Mouse (Mus musculus): Measurements from ENCODE around the gene Mad1l1.
"Not testable (repeated sequence)": the region's sequence is repeated elsewhere in the genome, so short reads cannot be mapped to it uniquely, and the experiment has no call there.

Mad1l1 gene

DNA sequence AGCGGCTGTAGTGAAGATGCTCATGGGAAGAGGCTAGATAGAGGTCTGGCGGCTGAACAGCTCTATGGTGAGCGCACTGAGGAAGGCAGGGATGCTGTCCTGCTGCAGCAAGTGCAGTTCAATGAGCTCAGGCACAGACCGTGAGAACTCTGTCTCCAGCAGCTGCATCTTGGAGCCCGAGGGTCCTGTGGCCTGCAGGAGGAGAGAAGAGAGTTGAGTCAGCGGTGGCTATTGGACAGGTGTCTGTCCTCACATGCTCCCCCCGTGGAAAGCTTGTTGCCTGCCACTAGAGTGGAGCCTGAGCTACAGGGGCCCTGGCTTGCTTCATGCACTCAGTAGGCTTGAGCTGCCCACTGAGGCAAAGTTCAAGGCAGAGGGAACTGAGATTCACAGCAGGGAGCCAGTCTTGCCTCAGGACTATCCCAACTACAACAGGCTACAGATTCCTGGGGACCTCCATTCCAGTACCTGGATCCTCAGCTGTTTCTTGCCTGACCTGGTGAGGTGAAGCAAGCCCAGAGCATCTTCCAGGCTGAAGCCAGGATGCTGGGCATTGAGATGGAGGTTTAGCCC lies 312.2 kb downstream of the Mad1l1 start:
- in situ Hi-C loops (cut with MboI), result no loop called here

DNA sequence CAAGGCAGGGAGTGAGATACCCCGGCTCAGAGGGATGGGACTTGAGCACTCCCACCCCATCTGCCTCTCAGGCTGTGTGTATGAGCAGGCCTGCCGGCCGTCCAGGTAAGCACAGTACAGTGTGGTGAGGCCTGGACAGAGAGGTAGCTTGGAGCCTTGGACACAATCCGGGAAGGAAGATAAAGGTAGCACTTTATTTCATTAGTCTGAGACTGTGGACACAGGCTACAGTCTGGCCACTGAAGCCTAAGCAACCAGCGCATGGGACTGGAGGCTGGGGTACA lies 312.9 kb downstream of the Mad1l1 start:
- in situ Hi-C loops (cut with MboI), result no loop called here

DNA sequence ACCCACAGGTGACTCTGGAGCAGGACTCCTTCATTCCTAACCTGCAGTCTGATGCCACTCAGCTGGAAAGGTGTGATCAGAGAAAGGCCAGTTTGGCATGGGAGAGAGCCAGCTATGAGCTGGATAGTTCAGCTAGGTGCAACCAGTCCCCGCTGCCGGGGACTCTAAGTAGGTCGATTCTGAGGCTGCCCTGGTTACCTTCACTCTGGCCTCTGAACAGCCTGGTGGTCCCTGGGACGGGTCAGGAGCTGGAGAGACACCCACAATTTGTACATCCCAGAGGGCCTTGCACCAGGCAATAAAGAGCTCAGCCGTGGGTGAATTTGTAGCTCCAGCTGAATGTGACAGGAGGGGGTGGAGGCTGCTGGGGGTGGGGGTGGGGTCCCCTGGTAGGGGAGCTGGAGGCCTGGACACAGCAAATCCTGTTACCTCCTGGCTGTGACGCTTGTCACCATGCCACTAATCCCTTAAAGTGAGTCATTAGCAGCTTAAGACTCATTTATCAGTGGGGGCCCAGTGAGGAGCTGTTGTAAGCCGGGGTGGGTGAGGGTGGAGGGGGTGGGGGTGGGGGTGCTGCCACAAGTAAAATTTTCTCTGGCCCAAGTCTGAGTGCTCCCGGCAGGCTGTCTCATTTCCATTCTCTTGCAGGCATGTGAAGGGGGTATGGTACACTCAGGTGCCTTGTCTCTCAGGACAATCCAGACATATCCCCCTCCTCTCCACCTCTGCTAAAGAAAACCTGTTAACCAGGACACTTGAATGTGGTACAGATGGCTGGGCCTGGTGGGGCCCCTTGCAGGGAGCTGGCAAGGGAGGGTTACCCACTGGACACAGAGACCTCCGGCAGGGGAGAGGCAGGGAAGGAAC lies 313.5 kb downstream of the Mad1l1 start:
- in situ Hi-C loops (cut with MboI), result no loop called here

DNA sequence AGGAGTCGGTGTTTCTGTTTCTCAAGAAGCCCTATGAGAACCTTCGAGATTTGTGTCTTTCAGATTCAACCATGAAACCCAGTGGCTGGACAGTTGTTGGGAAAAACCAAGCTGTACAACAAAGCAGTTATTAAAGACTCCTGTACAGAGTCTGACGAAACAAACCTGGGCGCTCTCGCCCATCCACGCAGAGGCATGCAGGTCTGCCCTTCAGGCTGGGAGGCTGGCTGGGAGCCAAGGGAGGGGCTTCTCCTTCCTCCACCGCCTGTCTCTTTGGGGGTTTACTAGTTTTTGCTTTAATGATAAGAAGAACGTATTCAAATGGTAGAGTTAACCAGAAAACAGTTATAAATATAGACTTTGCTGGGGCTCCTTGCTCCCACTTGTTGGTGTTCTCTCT lies 314.5 kb downstream of the Mad1l1 start:
- in situ Hi-C loops (cut with MboI), result no loop called here

DNA sequence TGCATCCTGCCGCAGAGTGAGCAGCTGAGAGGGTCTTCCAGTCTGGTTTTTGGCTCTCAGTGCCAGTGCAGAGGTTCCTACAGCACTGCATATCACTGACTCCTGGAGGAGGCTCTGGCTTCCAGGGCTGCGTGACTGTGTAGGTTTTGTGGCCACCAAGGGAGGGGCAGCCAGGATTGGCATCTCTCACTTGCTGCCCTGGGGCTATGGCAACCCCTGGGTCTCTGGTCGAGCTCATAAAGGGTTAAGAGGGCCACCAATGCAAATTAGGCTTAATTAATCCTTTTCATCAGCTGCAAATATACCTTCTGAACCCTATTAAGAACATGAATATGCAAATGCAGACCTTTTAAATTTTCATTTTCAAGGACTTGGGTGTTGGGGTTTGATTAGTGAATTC lies 318.8 kb downstream of the Mad1l1 start:
- in situ Hi-C loops (cut with MboI), result no loop called here

DNA sequence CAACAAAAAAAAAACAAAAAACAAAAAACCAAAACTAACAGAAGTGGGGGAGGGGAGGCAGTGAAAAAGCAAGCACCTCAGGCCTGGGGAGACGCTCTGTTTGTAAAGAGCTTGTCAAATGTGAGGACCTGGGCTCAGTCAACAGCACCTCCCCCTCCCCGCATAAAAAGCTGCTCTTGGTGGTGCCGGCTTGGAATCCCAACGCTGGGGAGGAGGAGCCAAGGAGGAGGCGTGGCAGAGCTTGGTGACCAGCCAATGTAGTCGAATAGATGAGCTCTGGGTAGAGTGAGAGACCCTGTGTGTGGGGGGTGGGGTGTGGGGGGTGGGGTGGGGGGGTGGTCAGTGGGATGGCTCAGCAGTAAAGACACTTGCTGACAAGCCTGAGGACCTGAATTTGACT lies 322.4 kb downstream of the Mad1l1 start:
- in situ Hi-C loops (cut with MboI), result no loop called here

DNA sequence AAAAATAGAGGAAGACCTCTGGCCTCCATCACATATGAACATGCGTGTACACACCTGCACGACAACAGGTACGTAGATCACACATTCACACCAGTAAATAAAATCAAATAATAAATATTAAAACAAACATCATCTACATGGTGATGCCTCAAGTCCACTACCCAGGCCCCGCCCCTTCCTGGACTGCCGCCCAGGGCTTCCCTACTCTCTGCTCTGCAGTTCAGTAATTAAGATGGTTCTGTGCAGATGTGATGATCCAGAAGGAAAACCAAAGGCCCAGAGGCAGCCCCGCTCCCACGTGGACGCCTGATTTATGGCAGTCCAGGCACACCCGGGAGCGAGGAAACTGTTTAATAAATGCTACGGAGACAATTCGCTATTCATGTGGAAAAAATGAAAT lies 323.0 kb downstream of the Mad1l1 start:
- in situ Hi-C loops (cut with MboI), result not testable (repeated sequence)

DNA sequence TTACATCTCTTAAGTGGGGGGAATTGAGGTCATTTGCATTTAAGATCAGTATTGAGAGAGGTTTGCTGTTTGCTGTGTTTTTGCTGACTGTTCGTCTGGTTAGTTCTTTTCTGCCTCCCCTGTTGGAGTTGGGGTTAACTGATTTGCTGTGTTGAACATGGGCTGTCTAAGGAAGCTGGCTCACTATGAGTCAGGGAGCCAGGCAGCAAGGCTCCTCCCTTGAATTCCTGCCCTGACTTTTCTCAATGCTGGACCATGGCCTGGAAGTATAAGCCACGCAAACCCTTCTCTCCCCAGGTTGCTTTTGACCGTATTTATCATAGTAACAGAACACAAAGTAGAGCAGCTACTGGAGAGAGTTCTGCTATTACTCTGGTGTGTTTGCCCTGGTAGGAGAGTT lies 329.8 kb downstream of the Mad1l1 start:
- in situ Hi-C loops (cut with MboI), result no loop called here

DNA sequence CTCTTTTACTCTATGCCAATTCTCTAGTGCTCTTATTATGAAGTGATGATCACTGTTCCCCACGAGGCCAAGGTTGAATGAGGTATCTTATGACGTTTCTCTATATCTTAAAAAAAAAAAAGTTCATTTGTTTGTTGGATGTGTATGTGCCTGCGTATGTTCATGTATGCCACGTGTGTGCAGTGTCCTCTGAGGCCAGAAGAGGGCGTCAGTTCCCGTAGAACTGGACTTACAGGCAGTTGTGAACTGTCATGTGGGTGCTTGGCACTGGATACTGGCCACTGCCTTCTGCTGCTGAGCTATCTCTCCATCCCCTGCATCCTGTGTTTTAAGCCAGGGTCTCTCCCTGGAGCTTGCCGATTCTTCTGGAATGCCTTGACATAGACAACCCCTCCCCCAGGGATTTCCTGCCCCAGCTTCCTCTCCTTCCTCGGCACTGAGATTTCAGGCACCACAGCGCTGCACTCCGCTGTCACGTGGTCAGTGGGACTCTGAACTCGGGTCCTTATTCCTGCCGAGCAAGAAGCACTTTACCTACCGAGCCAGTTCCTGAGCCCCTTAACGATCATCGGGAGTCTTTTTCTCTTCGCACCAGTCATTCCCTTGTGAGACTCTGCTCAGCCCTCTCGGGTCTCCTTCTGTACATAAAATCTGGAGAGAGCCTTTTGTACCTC lies 336.1 kb downstream of the Mad1l1 start:
- in situ Hi-C loops (cut with MboI), result no loop called here

DNA sequence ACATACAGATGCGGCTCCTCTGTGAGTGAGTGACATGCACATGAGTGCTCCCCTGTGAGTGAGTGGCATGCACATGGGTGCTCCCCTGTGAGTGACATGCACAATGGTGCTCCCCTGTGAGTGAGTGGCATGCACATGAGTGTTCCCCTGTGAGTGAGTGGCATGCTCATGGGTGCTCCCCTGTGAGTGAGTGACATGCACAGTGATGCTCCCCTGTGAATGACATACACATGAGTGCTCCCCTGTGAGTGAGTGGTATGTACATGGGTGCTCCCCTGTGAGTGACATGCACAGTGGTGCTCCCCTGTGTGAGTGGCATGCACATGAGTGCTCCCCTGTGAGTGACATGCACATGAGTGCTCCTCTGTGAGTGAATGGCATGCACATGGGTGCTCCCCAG lies 339.4 kb downstream of the Mad1l1 start:
- in situ Hi-C loops (cut with MboI), result no loop called here

DNA sequence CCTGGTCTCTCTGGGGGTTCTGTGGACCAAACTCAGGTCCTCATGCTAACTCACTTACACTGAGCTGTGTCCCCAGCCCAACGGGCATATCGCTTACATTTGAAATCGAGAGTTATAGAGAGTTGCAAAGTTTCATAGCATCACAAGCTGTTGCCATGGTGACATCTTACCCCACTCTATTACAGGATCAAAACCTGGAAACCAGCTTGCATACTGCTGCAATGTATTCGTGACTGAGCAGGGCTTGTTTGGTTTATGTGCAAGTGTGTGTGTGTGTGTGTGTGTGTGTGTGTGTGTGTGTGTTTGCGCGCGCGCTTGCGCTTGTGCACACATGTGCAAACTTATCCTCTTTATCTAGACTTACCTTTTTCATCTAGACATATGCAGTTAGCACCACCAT lies 342.0 kb downstream of the Mad1l1 start:
- in situ Hi-C loops (cut with MboI), result no loop called here

DNA sequence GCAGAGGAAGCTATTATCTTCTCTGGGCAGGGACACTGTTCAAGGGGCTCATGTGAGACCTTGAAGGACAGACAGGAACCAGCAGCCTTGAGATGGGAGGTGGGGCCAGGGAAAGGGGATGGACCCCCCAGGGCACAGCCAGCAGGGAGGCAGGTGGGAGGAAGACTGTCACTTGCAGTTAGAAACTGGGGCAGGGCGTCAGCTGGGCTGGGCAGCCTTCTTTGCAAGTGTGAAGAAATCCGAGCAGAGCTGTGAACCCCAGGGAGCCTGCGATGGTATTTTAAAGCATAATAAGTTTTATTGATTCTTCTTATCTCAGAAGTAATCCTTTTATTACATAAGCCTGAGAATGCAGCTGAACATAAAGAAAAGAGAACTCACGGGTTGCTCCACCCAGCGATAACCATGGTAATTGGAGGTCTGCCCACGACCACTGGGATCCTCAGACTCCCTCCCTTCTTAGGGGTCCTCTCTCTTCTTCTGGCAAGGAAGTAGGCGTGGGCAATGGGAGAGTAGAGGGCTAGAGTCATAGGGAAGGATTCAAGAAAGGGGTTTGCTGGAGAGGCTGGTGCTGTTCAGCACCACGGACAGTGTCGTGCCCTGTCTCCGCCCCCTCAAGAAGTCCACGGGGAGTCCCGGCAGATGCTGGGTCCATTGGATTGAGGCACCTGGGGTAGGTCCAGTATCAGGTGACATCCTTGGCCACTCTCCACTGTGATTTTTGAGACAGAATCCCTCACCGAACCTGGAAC lies 342.7 kb downstream of the Mad1l1 start:
- in situ Hi-C loops (cut with MboI), result no loop called here

DNA sequence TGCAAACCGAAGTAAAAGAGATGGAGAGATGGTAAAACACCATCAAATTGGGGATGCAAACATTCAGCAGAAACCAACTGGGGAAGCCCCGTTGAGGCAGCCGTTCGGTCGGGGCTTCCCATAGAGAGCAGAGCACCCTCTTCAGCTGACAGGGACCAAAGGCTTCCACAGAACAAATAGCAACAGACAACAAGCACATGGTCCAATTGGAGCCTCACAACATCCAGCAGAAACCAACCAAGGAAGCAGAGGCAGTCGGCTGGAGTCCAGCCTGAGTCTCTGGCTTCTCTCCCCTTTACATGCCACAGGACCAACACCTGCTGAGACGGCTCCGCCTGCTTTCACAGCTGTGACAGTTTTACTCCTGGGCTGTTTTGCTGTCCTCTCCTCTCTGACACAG lies 343.9 kb downstream of the Mad1l1 start:
- in situ Hi-C loops (cut with MboI), result no loop called here

DNA sequence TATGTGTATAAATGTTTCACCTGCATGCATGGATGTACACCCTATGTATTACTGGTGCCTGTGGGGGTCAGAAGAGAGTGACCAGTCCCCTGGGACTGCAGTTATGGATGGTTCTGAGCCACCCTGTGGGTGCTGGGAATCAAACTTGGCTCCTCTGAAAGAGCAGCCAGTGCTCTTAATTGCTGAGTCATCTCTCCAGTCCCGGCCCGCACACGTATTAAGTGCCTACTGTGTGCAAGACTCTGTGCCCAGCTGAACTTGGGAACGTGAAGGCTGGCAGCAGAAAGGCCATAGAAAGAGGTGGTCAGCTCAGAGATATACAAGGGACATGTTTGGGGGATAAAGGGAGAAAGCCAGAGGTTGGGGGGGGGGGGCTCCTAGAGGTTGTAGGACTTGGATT lies 344.8 kb downstream of the Mad1l1 start:
- in situ Hi-C loops (cut with MboI), result no loop called here

DNA sequence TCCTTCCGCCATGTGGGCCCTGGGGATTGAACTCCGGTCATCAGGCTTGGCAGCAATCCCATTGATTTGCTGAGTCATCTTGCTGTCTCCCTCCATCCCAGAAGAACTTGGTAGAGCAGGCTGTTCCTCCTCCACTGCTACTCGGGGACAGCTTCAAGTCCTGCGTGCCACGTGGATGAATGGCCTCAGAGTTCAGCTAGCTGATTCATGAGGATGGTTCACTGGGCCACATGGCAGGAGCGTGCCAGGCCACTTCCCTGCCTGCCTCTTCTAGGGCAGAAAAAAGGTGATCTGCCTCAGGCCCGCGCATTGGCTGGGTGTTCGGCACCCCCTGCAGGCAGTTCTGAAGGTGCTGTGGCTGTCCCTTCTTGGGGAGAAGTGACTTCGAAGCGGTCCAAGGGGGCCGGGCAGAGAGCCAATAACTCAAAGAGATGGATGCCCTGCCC lies 351.1 kb downstream of the Mad1l1 start:
- in situ Hi-C loops (cut with MboI), result no loop called here

DNA sequence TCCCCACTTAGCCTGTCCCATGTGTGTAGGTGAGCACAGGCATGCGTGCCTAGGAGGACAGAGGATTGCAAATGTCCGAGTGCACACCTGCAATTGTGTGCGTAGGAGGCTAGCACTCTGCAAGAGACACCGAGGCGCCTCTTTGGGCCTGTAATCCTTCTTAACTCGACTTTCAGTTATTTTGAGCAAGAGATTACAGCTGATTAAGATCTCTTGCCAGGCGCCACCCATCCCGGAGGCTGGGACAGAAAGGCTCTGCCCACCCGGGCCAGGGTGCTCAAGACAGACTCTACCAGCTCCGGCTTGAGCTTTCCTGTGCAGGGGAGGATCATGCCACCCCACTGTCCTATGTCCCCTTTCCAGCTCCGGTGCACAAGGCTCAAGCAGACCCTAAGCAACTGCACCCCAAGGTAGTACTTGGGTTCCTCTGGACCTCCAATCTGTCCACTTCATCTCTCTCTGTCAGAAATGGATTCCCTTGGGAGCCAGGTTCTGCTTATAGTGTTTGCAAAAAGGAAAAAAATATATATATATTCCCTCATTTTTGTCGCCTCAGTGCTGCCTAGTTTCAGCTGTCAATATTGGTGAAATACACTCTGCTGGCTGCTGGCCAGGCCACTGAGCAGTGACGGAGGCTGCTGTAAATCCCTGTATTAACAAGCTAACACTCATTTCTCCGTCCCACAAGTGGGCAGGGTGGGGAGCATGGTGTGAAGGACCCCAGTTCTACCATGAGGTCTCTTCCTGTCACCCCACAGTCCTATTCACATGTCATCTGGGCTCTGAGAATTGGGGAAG lies 352.0 kb downstream of the Mad1l1 start:
- in situ Hi-C loops (cut with MboI), result no loop called here

DNA sequence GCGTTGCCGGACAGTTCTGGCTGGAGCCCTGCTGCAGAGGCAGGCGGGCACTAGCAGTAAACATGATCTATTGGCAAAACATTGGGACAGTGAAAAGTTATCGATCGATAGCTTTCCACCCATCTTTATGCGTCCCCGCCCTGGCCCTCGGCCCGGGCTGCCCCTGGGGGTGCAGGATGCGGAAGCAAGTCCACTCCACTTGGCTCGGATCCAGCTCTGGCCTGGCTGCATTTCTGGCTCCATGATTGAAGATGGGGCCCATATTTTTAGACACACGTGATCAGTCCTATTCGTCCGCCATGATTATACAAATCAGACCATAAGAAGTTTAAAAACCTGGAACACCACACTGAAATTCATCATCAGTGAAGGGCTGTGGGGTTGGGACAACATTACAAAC lies 355.8 kb downstream of the Mad1l1 start:
- in situ Hi-C loops (cut with MboI), result no loop called here

DNA sequence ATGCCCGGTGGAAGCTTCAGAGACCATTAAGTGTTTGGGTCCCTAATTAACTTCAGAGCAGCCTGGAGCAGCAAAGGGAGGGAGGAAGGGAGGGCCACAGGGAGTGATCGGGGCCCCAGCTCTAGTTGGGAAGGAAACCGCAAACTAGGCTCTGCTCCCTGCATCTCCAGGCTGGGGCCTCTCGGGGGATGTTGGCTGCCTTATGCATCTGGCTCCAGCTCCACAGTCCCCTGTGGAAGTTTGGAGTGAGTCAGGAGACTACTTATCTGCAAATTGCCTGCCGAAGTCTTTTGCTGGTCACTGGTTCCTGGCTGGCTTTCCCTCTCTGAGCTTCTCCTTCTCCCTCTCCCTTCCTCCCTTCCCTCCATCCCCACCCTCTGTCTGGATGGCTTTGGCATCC lies 357.0 kb downstream of the Mad1l1 start:
- in situ Hi-C loops (cut with MboI), result no loop called here

DNA sequence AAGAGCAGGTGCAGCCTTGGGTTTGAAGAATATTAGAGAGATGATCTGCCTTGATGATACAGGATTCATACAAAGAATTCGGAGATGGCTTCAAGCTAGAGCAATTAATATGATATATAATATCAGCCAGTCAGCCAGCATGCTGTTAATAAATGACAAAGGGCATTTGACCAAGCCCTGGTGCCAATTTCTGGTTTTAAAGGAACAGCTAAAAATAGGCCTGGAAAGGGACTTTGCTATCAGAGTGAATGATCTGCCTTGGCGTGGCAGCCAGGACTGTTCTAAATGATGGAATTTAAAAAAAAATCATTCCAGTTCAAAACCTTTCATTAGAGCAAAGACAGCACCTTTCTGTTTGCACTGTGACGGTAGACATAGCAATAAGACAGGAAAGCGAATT lies 361.6 kb downstream of the Mad1l1 start:
- in situ Hi-C loops (cut with MboI), result no loop called here
